Mouse (Mus musculus) ES-Bruce4 (cell line): ENCODE measurements around the gene Primpol. TPM values are rescaled to one million over a fixed set of nuclear protein-coding genes. Genes with fewer than 3 reads are reported as not detected.
"Not testable (repeated sequence)": the region's sequence is repeated elsewhere in the genome, so short reads cannot be mapped to it uniquely, and the experiment has no call there.

Experiments
- H3K27ac ChIP-seq: 2 replicates; pipeline ENCODE4 v1.5.1; 2012; ENCODE audit warnings: low read length, inconsistent platforms; ENCODE audit not compliant: insufficient read depth
- H3K27me3 ChIP-seq: 2 replicates; pipeline ENCODE4 v1.6.1; 2012; ENCODE audit warnings: mild to moderate bottlenecking, low read length, inconsistent platforms; ENCODE audit not compliant: control insufficient read depth, poor library complexity, insufficient read depth, severe bottlenecking
- H3K36me3 ChIP-seq: 2 replicates; pipeline ENCODE4 v1.6.1; 2012; ENCODE audit warnings: inconsistent platforms, mild to moderate bottlenecking, low read length, moderate library complexity; ENCODE audit not compliant: control insufficient read depth, poor library complexity, insufficient read depth, severe bottlenecking
- H3K4me1 ChIP-seq: one replicate; pipeline ENCODE4 v1.8.1; 2011; ENCODE audit warnings: low read length; ENCODE audit not compliant: control insufficient read depth, insufficient read depth
- H3K4me3 ChIP-seq: 2 replicates; pipeline ENCODE4 v1.5.1; 2011; ENCODE audit warnings: low read depth, mild to moderate bottlenecking, low read length
- H3K9ac ChIP-seq: 2 replicates; pipeline ENCODE4 v1.6.1; 2012; ENCODE audit warnings: low read depth, mild to moderate bottlenecking, inconsistent platforms; ENCODE audit not compliant: poor library complexity, severe bottlenecking
- H3K9me3 ChIP-seq: replicated peaks from 2 replicates; pipeline ENCODE4 v1.6.1; 2012; ENCODE audit warnings: mild to moderate bottlenecking, low read length, inconsistent platforms; ENCODE audit not compliant: control insufficient read depth, poor library complexity, insufficient read depth, severe bottlenecking
- CTCF ChIP-seq: IDR thresholded peaks from one replicate; pipeline ENCODE4 v1.8.1; 2011; ENCODE audit warnings: low read depth, low read length
- EP300 ChIP-seq: IDR thresholded peaks from 2 replicates; pipeline ENCODE4 v1.6.1; 2011; ENCODE audit warnings: low read depth, low read length; ENCODE audit not compliant: insufficient read depth
- POLR2A ChIP-seq: IDR thresholded peaks from one replicate; pipeline ENCODE4 v1.8.1; 2011; ENCODE audit warnings: low read length; ENCODE audit not compliant: insufficient read depth
- polyA plus RNA-seq: library from polyadenylated mRNA; stranded (reverse); fragments of >200 nt; gene quantifications from 2 replicates; pipeline ENCODE4 v1.2.4, GENCODE M21; 2011; ENCODE audit warnings: low read depth; ENCODE audit not compliant: missing spikeins, insufficient read depth, insufficient read length

Gene Primpol
- polyA plus RNA-seq, 1 experiment: 64.2 TPM

- Histone ChIP-seq H3K4me3 (no peak overlapping the region), H3K27me3 (no peaks in the 10 kb centered on the region), H3K9me3 (no peaks in the 10 kb centered on the region), H3K9ac (no peak overlapping the region), H3K4me1 (no peaks in the 10 kb centered on the region), H3K27ac (no peak overlapping the region), H3K36me3 (peaks cover 7% of the 10 kb centered on the region)
- TF ChIP-seq EP300: no peak
- no peak for TF ChIP-seq CTCF
- no peak for TF ChIP-seq POLR2A
Observed at GRCm38 (mm10) chr8:46593067-46593466, 23.9 kb downstream of the Primpol start.

DNA sequence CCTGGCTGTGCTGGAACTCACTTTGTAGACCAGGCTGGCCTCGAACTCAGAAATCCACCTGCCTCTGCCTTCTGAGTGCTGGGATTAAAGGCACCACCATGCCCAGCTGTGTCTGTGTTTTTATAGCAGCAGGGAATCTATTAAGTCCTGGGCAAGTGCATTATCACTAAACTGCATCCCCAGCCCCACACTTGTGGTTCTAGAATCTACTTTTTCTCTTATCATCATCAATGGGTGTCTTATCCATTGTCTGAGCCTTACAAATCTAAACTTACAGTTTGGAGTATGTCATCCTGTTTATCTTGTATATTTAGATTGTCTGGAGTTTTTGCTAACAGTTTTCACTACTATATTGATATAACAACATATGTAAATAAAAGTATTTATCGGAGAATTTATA, 28.3 kb downstream of the Primpol start:
- Histone ChIP-seq H3K36me3 (peaks cover 7% of the 10 kb centered on the region), H3K9me3 (no peaks in the 10 kb centered on the region), H3K4me1 (no peaks in the 10 kb centered on the region), H3K4me3 (no peak overlapping the region), H3K27ac (no peak overlapping the region), H3K9ac (no peak overlapping the region), H3K27me3 (no peaks in the 10 kb centered on the region)
- TF ChIP-seq CTCF (no peak), EP300 (no peak), POLR2A (no peak)

DNA sequence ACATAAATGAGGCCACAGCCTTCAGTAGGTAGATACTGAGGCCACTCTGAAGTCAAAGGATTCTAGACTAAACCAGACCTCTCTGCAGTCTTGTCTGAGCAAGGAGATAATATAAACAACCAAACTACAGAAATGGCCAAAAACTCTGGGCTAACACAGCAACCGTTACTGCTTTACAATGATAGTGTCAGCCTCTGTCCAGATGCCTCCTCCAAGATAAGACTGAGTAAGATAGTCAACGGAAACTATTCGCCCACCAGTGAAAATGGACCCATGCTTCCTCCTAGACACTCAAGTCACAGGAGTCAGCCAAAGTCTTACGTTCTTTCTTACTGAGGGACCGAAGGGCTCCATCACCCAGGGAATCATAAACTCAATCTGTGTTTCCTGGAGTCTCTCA, 29.1 kb downstream of the Primpol start:
- peaks cover 4% of the 10 kb centered on the region for H3K36me3 ChIP-seq
- H3K9me3 ChIP-seq: no peaks in the 10 kb centered on the region

GRCm38 (mm10) chr8:46585576-46585975, 31.4 kb downstream of the Primpol start:
- Histone ChIP-seq H3K36me3 (peaks cover 8% of the 10 kb centered on the region), H3K9me3 (no peaks in the 10 kb centered on the region), H3K27ac (no peak overlapping the region), H3K4me1 (no peaks in the 10 kb centered on the region), H3K4me3 (no peak overlapping the region), H3K27me3 (no peaks in the 10 kb centered on the region), H3K9ac (no peak overlapping the region)
- TF ChIP-seq CTCF (no peak), EP300 (no peak), POLR2A (no peak)

More for the DNA sequence above, 29.1 kb downstream of the Primpol start:
- H3K27me3 ChIP-seq: no peaks in the 10 kb centered on the region
- no peak overlapping the region for H3K27ac ChIP-seq
- no peak for TF ChIP-seq CTCF
- no peak for TF ChIP-seq POLR2A
- no peak for TF ChIP-seq EP300
- no peak overlapping the region for H3K9ac ChIP-seq
- H3K4me1 ChIP-seq: no peaks in the 10 kb centered on the region
- no peak overlapping the region for H3K4me3 ChIP-seq

DNA sequence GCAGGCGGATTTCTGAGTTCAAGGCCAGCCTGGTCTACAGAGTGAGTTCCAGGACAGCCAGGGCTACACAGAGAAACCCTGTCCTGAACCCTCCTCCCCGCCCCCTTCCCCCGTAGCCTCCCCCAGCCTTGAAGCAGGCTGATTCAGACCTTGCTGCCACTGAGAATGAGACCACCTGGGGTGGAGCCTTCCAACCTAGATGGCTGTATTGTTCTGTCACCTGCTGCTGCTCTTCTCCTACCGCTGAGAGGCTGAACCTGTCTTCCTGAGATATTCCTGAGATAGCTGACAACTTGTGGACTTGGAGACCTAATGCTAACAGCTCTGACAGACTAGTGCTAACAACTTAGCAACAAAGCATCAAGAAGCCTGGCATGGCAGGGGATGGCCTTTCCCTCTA, 32.7 kb downstream of the Primpol start:
- TF ChIP-seq EP300: 0 out of 2 replicates have a peak, but pooled peaks have one; percentile 35
- not testable (repeated sequence) for H3K27me3 ChIP-seq, H3K9ac ChIP-seq, H3K4me3 ChIP-seq, H3K27ac ChIP-seq, H3K9me3 ChIP-seq, H3K4me1 ChIP-seq
- H3K36me3 ChIP-seq: peaks cover 15% of the 10 kb centered on the region

GRCm38 (mm10) chr8:46578794-46579193, 38.2 kb downstream of the Primpol start:
- H3K36me3 ChIP-seq: peaks cover 42% of the 10 kb centered on the region
- no peaks in the 10 kb centered on the region for H3K27me3 ChIP-seq
- no peak overlapping the region for H3K27ac ChIP-seq
- H3K4me3 ChIP-seq: no peak overlapping the region
- H3K4me1 ChIP-seq: peaks cover 3% of the 10 kb centered on the region
- no peak overlapping the region for H3K9ac ChIP-seq
- H3K9me3 ChIP-seq: no peaks in the 10 kb centered on the region
- no peak for TF ChIP-seq CTCF
- TF ChIP-seq POLR2A: no peak
- TF ChIP-seq EP300: no peak
